Mouse (Mus musculus): Measurements from ENCODE around the gene Farsa. TPM values are rescaled to one million over a fixed set of nuclear protein-coding genes. Genes with fewer than 3 reads are reported as not detected.

The Farsa gene
- 58.3 and 63.1 TPM in 2 replicates for polyA plus RNA-seq (2015; fragmentation: Nextera tagmentation; extraction: Ambion mirVana)

GRCm38 (mm10) chr8:84856864-84857441 lies at the start of gene Farsa:
Gene Farsa (plus strand): TSS chr8:84856989.
- Histone ChIP-seq H3K4me3 (peak within 1 kb of the TSS; percentile 94), H3K27me3 (replicated peaks) (no peaks in the 10 kb centered on the region), H3K9me3 (no peaks in the 10 kb centered on the region), H3K4me2 (peak within 1 kb of the TSS; percentile 77), H3K4me1 (peaks cover 13% of the 10 kb centered on the region), H3K36me3 (peaks cover 25% of the 10 kb centered on the region), H3K27ac (replicated peaks) (peak within 1 kb of the TSS; percentile 85), H3K9ac (peak within 1 kb of the TSS; percentile 97)
- peak; percentile 75 for ATAC-seq (ENCODE audit: extremely low read depth, insufficient number of reproducible peaks, low FRiP score, low TSS enrichment)
- WGBS, result under 1% methylated on average over 39 of the region's 39 CpGs

DNA sequence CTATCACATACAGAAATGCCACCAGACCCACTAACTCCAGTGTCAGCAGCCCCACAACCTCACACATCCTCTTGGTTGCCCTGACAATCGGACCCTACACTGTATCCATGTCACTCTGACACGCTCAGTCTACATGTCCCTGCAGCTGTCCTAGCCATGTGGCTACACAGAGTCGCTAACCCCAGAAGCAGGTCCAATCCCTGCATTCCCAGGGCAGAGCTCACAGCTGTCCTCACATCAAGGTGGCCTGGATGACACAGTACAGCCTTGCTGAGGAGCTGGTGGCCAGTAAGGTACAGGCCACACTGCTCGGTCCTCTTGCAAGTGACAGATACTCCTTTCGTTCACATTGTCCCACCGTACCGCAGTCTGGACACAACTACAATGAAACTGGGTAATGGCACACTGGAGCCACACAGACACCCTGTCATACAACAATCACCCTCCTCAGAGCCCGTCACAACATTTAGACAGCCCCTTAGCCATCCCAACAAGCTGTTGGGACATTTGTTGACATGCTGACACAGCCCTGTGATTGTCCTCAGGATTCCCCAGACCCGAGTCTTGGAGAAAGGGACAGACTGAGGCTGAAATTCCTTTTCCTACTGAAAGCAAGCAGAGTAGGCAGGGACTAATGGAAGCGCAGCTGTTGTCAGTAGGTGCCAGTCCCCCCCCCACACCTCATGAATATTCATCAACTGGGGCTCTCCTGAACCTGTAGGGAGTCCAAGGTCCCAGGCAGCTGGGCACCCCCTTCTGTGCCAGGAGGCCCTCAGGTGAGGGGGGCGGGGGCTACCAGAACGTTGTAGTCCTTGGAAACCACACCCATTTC lies 47.5 kb upstream of the Farsa start:
- Histone ChIP-seq H3K36me3 (no peaks in the 10 kb centered on the region), H3K27ac (replicated peaks) (no peak overlapping the region), H3K9me3 (0 out of 2 replicates have a peak, but pooled peaks cover 4% of the 10 kb centered on the region), H3K4me2 (no peak overlapping the region), H3K4me1 (peaks cover 15% of the 10 kb centered on the region), H3K27me3 (replicated peaks) (peaks cover 55% of the 10 kb centered on the region), H3K4me3 (no peak overlapping the region), H3K9ac (no peak overlapping the region)
- ATAC-seq (ENCODE audit: extremely low read depth, insufficient number of reproducible peaks, low FRiP score, low TSS enrichment), result no peak; the same call in 1 of the 2 replicates
- 50% methylated on average over 12 of the region's 12 CpGs for WGBS

DNA sequence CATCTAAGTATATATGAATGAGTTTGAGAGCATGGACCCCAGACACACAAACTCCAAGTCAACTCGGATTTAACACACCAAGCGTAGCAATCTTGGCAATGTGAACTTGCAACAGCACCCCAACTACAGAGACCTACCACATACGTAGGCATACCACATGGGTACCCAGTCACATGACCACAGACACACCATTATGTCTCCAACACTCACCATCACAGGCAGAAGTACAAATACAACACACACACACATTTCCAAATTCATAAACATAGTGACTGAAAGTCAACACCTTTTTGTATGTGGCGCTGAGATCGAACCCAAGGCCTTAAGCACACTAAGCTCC lies 46.9 kb upstream of the Farsa start:
- no peak overlapping the region for H3K4me3 ChIP-seq
- 0 out of 2 replicates have a peak, but pooled peaks cover 4% of the 10 kb centered on the region for H3K9me3 ChIP-seq
- H3K27me3 ChIP-seq (replicated peaks), result peaks cover 55% of the 10 kb centered on the region
- no peak overlapping the region for H3K4me2 ChIP-seq
- 74% methylated on average over 5 of the region's 5 CpGs for WGBS
- H3K27ac ChIP-seq (replicated peaks), result no peak overlapping the region
- H3K9ac ChIP-seq, result no peak overlapping the region
- no peak for ATAC-seq (ENCODE audit: extremely low read depth, insufficient number of reproducible peaks, low FRiP score, low TSS enrichment)
- peaks cover 21% of the 10 kb centered on the region for H3K4me1 ChIP-seq
- no peaks in the 10 kb centered on the region for H3K36me3 ChIP-seq

DNA sequence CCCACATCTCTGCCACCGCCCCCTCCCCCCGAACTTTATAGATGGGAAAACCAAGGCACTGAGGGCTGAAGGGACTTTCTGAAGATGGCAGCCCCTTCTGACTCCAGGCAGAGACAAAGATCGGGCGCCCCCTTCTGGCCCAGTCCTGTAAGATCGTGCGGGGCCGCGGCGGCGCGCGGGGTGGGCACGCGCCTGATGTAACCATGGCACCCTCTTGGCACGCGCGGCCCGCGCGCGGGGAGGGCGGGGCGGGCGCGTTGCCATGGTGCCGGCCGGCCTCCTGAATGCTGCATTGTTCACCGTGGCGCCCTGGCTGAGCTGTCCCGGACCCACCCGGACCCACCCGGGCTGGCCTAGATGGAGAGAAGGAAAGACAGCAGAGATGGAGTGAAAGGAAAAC lies 45.9 kb upstream of the Farsa start:
- Histone ChIP-seq H3K27me3 (replicated peaks) (peaks cover 53% of the 10 kb centered on the region), H3K4me3 (peak overlapping the region; percentile 48), H3K9ac (peak overlapping the region; percentile 68), H3K4me1 (peaks cover 27% of the 10 kb centered on the region), H3K36me3 (no peaks in the 10 kb centered on the region), H3K9me3 (0 out of 2 replicates have a peak, but pooled peaks cover 3% of the 10 kb centered on the region), H3K27ac (replicated peaks) (no peak overlapping the region), H3K4me2 (peak overlapping the region; percentile 73)
- ATAC-seq (ENCODE audit: extremely low read depth, insufficient number of reproducible peaks, low FRiP score, low TSS enrichment), result peak; percentile 70
- 2% methylated on average over 30 of the region's 32 CpGs for WGBS

GRCm38 (mm10) chr8:84811303-84811702 lies 45.5 kb upstream of the Farsa start:
- no peaks in the 10 kb centered on the region for H3K9me3 ChIP-seq
- no peak overlapping the region for H3K27ac ChIP-seq (replicated peaks)
- peak overlapping the region; percentile 68 for H3K9ac ChIP-seq
- WGBS, result 31% methylated on average over 10 of the region's 10 CpGs
- peaks cover 27% of the 10 kb centered on the region for H3K4me1 ChIP-seq
- H3K4me3 ChIP-seq, result peak overlapping the region; percentile 48
- ATAC-seq (ENCODE audit: extremely low read depth, insufficient number of reproducible peaks, low FRiP score, low TSS enrichment), result no peak
- peak overlapping the region; percentile 73 for H3K4me2 ChIP-seq
- H3K27me3 ChIP-seq (replicated peaks), result peaks cover 53% of the 10 kb centered on the region
- 0 out of 2 replicates have a peak, but pooled peaks cover 3% of the 10 kb centered on the region for H3K36me3 ChIP-seq

- H3K4me1 ChIP-seq, result peaks cover 27% of the 10 kb centered on the region
- no peaks in the 10 kb centered on the region for H3K9me3 ChIP-seq
- 0% methylated on average over 5 of the region's 5 CpGs for WGBS
- no peak for ATAC-seq (ENCODE audit: extremely low read depth, insufficient number of reproducible peaks, low FRiP score, low TSS enrichment)
- no peak overlapping the region for H3K4me2 ChIP-seq
- no peak overlapping the region for H3K27ac ChIP-seq (replicated peaks)
- no peak overlapping the region for H3K9ac ChIP-seq
- H3K27me3 ChIP-seq (replicated peaks), result peaks cover 52% of the 10 kb centered on the region
- no peak overlapping the region for H3K4me3 ChIP-seq
- H3K36me3 ChIP-seq, result 0 out of 2 replicates have a peak, but pooled peaks cover 3% of the 10 kb centered on the region
Measured at GRCm38 (mm10) chr8:84813059-84813458, 43.7 kb upstream of the Farsa start.

DNA sequence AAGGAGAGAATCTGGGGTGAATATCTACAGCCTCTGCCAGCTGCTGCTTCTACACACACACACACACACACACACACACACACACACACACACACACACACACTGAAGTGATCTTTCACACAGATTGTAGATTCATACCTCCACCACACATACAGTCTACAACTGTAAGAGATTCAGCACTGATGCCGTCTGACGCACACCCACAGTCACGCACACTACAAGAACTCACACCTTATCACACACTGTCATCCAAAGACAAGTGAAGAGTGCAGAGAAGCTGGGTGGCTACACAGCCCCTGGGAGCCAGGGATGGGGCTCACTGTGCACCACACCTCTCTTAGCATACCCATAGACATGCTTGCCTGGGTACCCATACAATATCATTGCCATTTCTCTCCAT lies 43.0 kb upstream of the Farsa start:
- Histone ChIP-seq H3K27ac (replicated peaks) (no peak overlapping the region), H3K4me2 (no peak overlapping the region), H3K36me3 (0 out of 2 replicates have a peak, but pooled peaks cover 3% of the 10 kb centered on the region), H3K4me3 (no peak overlapping the region), H3K4me1 (peaks cover 27% of the 10 kb centered on the region), H3K9ac (no peak overlapping the region), H3K27me3 (replicated peaks) (peaks cover 51% of the 10 kb centered on the region), H3K9me3 (no peaks in the 10 kb centered on the region)
- ATAC-seq (ENCODE audit: extremely low read depth, insufficient number of reproducible peaks, low FRiP score, low TSS enrichment), result no peak
- 68% methylated on average over 3 of the region's 3 CpGs for WGBS

- 81% methylated on average over 11 of the region's 11 CpGs for WGBS
- peaks cover 27% of the 10 kb centered on the region for H3K4me1 ChIP-seq
- H3K4me2 ChIP-seq, result no peak overlapping the region
- ATAC-seq (ENCODE audit: extremely low read depth, insufficient number of reproducible peaks, low FRiP score, low TSS enrichment), result no peak
- no peak overlapping the region for H3K4me3 ChIP-seq
- no peak overlapping the region for H3K9ac ChIP-seq
- H3K9me3 ChIP-seq, result no peaks in the 10 kb centered on the region
- 0 out of 2 replicates have a peak, but pooled peaks cover 3% of the 10 kb centered on the region for H3K36me3 ChIP-seq
- H3K27ac ChIP-seq (replicated peaks), result no peak overlapping the region
- peaks cover 47% of the 10 kb centered on the region for H3K27me3 ChIP-seq (replicated peaks)
Measured at GRCm38 (mm10) chr8:84814240-84814554, 42.6 kb upstream of the Farsa start.

GRCm38 (mm10) chr8:84814555-84815441 lies 42.0 kb upstream of the Farsa start:
- 35% methylated on average over 19 of the region's 19 CpGs for WGBS
- no peak overlapping the region for H3K27ac ChIP-seq (replicated peaks)
- peak overlapping the region; percentile 54; the same call in 1 of the 2 replicates for H3K9ac ChIP-seq
- H3K4me3 ChIP-seq, result no peak overlapping the region
- 0 out of 2 replicates have a peak, but pooled peaks cover 3% of the 10 kb centered on the region for H3K36me3 ChIP-seq
- no peak overlapping the region for H3K4me2 ChIP-seq
- H3K4me1 ChIP-seq, result peaks cover 27% of the 10 kb centered on the region
- H3K27me3 ChIP-seq (replicated peaks), result peaks cover 42% of the 10 kb centered on the region
- no peak for ATAC-seq (ENCODE audit: extremely low read depth, insufficient number of reproducible peaks, low FRiP score, low TSS enrichment)
- no peaks in the 10 kb centered on the region for H3K9me3 ChIP-seq

GRCm38 (mm10) chr8:84815547-84815946 lies 41.2 kb upstream of the Farsa start:
- Histone ChIP-seq H3K27me3 (replicated peaks) (peaks cover 41% of the 10 kb centered on the region), H3K4me1 (peaks cover 25% of the 10 kb centered on the region), H3K4me2 (no peak overlapping the region), H3K9me3 (no peaks in the 10 kb centered on the region), H3K36me3 (0 out of 2 replicates have a peak, but pooled peaks cover 3% of the 10 kb centered on the region), H3K9ac (no peak overlapping the region), H3K4me3 (no peak overlapping the region), H3K27ac (replicated peaks) (no peak overlapping the region)
- no peak for ATAC-seq (ENCODE audit: extremely low read depth, insufficient number of reproducible peaks, low FRiP score, low TSS enrichment)
- 11% methylated on average over 9 of the region's 9 CpGs for WGBS

DNA sequence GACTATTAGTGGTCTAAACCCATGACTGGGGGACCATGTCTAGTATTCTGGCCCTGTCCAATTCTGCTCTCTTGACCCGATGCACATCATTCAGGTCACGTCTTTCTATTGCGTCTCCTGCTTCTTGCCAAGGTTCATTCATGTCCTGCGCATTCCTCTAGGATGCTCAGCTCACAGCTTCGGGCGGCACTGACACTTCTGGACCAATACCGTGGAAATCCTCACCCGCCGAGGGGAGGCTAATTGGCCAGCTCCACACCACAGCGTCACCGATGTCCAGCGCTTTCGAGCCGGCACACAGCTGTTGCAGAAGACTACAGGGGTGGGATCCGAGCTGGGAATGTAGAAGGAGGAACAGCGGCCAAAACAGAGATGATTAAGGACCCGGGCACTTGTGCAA lies 40.7 kb upstream of the Farsa start:
- ATAC-seq (ENCODE audit: extremely low read depth, insufficient number of reproducible peaks, low FRiP score, low TSS enrichment), result no peak
- Histone ChIP-seq H3K27ac (replicated peaks) (no peak overlapping the region), H3K4me3 (no peak overlapping the region), H3K27me3 (replicated peaks) (peaks cover 39% of the 10 kb centered on the region), H3K4me1 (peaks cover 23% of the 10 kb centered on the region), H3K36me3 (0 out of 2 replicates have a peak, but pooled peaks cover 3% of the 10 kb centered on the region), H3K9ac (no peak overlapping the region), H3K4me2 (no peak overlapping the region), H3K9me3 (no peaks in the 10 kb centered on the region)
- WGBS, result 65% methylated on average over 17 of the region's 17 CpGs

Data from heart, embryonic 13.5 days (tissue).